Mouse (Mus musculus) brain, embryonic 14.5 days (tissue): Measurements from ENCODE around the gene Jazf1.

Source experiments
- CTCF ChIP-seq: fragments of 200-500 bp; IDR thresholded peaks from 2 replicates; pipeline ENCODE4 v1.5.1; 2012; ENCODE audit warnings: inconsistent platforms, mild to moderate bottlenecking, moderate library complexity, borderline replicate concordance; ENCODE audit not compliant: insufficient read depth, insufficient read length; ENCODE audit errors: extremely low read depth
- POLR2A ChIP-seq: fragments of 200-500 bp; IDR thresholded peaks from 2 replicates; pipeline ENCODE4 v1.6.1; 2012; ENCODE audit warnings: mild to moderate bottlenecking, inconsistent platforms, borderline replicate concordance; ENCODE audit not compliant: poor library complexity, insufficient read depth, insufficient read length, severe bottlenecking; ENCODE audit errors: extremely low read depth

- TF ChIP-seq POLR2A (no peak), CTCF (no peak)
Measured at GRCm38 (mm10) chr6:52906801-52907200, 161.6 kb downstream of the Jazf1 start.
